Mouse (Mus musculus): Measurements from ENCODE around the gene Acpp. TPM values are rescaled to one million over a fixed set of nuclear protein-coding genes. Genes with fewer than 3 reads are reported as not detected.

The Acpp gene
- polyA plus RNA-seq, 1 experiment from 2014 or later: 0.16 TPM

DNA sequence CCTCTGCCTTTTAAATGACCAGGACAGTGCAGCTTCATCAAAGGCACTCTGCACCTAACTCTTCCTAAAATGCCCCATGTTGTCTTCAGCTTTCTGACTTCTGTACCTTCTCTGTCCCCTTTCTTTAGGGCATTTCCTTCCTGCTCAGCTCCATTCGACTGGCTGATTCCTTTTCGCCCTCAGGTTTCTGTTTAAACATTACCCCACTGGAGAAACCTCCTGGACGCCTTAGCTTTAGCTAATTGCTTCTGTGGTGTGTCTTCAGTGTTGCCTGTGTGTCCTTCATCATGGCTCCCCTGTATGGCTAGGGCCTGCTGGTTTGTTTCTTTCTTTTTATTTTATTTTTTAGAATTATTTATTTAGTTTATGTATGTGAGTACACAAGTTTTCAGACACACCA lies 40.5 kb downstream of the Acpp start:
- H3K4me2 ChIP-seq: no peak overlapping the region
- 66% methylated on average over 3 of the region's 3 CpGs for WGBS
- H3K4me3 ChIP-seq: no peak overlapping the region
- no peak overlapping the region for H3K9ac ChIP-seq
- no peak overlapping the region for H3K27ac ChIP-seq
- no peaks in the 10 kb centered on the region for H3K27me3 ChIP-seq
- no peak for ATAC-seq (ENCODE audit: low FRiP score)
- no peaks in the 10 kb centered on the region for H3K9me3 ChIP-seq
- no peaks in the 10 kb centered on the region for H3K36me3 ChIP-seq
- H3K4me1 ChIP-seq (replicated peaks): no peaks in the 10 kb centered on the region

DNA sequence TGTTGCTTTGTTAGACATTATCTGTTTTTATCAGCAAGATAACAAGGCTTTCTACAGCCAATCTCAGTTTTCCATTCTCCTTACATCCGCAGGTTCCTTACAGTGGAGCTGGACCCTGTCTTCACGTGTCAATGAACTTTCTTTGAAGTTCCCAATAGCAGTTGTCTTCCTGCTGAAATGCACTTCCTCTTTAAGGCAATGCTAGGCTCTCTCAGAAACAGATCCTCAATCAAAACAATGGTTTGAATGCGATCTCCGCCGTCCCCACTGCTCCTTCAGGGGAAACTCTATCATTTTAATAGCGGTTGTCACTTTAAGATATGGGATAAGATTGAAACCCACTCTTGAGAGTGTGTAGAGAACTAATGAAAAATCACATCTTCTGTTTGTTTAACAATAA lies 52.6 kb downstream of the Acpp start:
- Histone ChIP-seq H3K27me3 (no peaks in the 10 kb centered on the region), H3K4me2 (no peak overlapping the region), H3K9me3 (no peaks in the 10 kb centered on the region), H3K9ac (no peak overlapping the region), H3K4me1 (replicated peaks) (no peaks in the 10 kb centered on the region), H3K4me3 (no peak overlapping the region), H3K27ac (no peak overlapping the region), H3K36me3 (no peaks in the 10 kb centered on the region)
- whole genome bisulfite sequencing: 67% methylated on average over 6 of the region's 6 CpGs
- ATAC-seq (ENCODE audit: low FRiP score): no peak

DNA sequence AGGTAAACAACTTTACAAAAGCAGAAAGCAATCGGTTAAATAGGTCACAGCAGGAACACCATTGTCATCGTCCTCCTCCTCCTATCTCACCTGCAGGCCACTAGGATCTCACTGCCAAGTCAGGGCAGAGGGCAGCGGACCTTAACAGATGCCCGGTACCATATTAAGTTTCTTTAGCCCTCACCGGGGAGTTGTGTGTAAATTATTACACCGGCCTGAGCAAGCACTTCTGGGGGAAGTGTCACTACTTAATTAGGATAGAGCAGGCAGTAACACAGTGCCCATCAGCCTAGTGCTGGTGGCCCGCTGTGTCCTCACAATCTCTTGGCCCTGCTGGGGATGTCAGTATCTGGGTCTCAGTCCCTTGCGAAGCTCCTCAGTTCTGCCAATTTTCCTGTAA lies 55.0 kb downstream of the Acpp start:
- H3K27ac ChIP-seq: no peak overlapping the region
- WGBS: 24% methylated on average over 8 of the region's 8 CpGs
- no peak overlapping the region for H3K9ac ChIP-seq
- no peaks in the 10 kb centered on the region for H3K4me1 ChIP-seq (replicated peaks)
- no peaks in the 10 kb centered on the region for H3K36me3 ChIP-seq
- no peaks in the 10 kb centered on the region for H3K9me3 ChIP-seq
- no peak overlapping the region for H3K4me2 ChIP-seq
- no peak for ATAC-seq (ENCODE audit: low FRiP score)
- H3K27me3 ChIP-seq: peaks cover 4% of the 10 kb centered on the region; the same call in 1 of the 2 replicates
- H3K4me3 ChIP-seq: no peak overlapping the region

GRCm38 (mm10) chr9:104281737-104282136 lies 55.8 kb downstream of the Acpp start:
- peaks cover 4% of the 10 kb centered on the region; the same call in 1 of the 2 replicates for H3K27me3 ChIP-seq
- WGBS: 78% methylated on average over 5 of the region's 5 CpGs

DNA sequence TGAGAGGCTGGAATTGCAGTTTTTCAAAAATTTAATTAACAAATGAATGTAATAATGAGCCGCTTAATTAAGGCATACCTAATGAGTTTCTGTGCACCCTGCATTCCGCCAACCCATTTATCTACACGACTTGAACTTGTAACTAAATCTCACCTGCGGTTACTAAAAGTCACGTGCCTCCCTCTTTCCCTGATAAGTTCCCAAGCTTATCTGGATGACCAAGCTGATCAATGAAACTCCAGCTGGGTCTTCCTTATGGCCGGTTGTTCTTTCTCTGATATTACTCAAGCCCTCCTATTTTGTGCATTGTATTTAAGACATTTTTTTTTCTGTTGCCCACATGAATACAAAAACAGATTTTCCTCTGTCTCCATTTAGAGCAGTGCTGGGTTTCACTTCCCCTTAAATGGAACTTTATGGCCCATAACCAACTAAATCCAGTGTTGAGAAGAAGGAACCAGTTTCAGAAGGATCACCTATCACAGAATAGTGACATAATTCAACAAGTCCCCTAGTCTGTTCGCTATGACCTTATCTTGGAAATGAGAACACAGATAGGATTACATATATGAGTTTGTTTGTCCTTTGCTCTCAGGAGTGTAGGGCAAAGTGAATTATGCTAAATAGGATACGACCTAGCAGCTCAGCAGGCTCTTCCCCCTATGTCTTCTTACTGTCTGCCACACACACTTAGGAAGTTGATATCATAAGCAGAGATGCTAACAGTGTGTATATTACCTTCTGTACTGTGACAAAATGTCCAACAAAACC lies 56.6 kb downstream of the Acpp start:
- Histone ChIP-seq H3K9me3 (no peaks in the 10 kb centered on the region), H3K4me1 (replicated peaks) (no peaks in the 10 kb centered on the region), H3K4me2 (no peak overlapping the region), H3K9ac (no peak overlapping the region), H3K4me3 (no peak overlapping the region), H3K27me3 (peaks cover 4% of the 10 kb centered on the region; the same call in 1 of the 2 replicates), H3K36me3 (no peaks in the 10 kb centered on the region), H3K27ac (no peak overlapping the region)
- 80% methylated on average over 8 of the region's 8 CpGs for WGBS
- no peak for ATAC-seq (ENCODE audit: low FRiP score)

More at GRCm38 (mm10) chr9:104281737-104282136, 55.8 kb downstream of the Acpp start:
- H3K36me3 ChIP-seq: no peaks in the 10 kb centered on the region
- H3K4me1 ChIP-seq (replicated peaks): no peaks in the 10 kb centered on the region
- no peak overlapping the region for H3K4me2 ChIP-seq
- no peak overlapping the region for H3K27ac ChIP-seq
- H3K9me3 ChIP-seq: no peaks in the 10 kb centered on the region
- ATAC-seq (ENCODE audit: low FRiP score): no peak
- no peak overlapping the region for H3K9ac ChIP-seq
- H3K4me3 ChIP-seq: no peak overlapping the region

- peak overlapping the region; percentile 39 for H3K4me2 ChIP-seq
- H3K27me3 ChIP-seq: peaks cover 4% of the 10 kb centered on the region; the same call in 1 of the 2 replicates
- H3K9ac ChIP-seq: no peak overlapping the region; the same call in 1 of the 2 replicates
- H3K9me3 ChIP-seq: no peaks in the 10 kb centered on the region
- H3K4me1 ChIP-seq (replicated peaks): no peaks in the 10 kb centered on the region
- peak; percentile 65; the same call in 1 of the 2 replicates for ATAC-seq (ENCODE audit: low FRiP score)
- H3K36me3 ChIP-seq: no peaks in the 10 kb centered on the region
- H3K27ac ChIP-seq: no peak overlapping the region
- 24% methylated on average over 18 of the region's 18 CpGs for WGBS
- peak overlapping the region; percentile 9; the same call in 1 of the 2 replicates for H3K4me3 ChIP-seq
Observed at GRCm38 (mm10) chr9:104277528-104278162, 59.9 kb downstream of the Acpp start.

DNA sequence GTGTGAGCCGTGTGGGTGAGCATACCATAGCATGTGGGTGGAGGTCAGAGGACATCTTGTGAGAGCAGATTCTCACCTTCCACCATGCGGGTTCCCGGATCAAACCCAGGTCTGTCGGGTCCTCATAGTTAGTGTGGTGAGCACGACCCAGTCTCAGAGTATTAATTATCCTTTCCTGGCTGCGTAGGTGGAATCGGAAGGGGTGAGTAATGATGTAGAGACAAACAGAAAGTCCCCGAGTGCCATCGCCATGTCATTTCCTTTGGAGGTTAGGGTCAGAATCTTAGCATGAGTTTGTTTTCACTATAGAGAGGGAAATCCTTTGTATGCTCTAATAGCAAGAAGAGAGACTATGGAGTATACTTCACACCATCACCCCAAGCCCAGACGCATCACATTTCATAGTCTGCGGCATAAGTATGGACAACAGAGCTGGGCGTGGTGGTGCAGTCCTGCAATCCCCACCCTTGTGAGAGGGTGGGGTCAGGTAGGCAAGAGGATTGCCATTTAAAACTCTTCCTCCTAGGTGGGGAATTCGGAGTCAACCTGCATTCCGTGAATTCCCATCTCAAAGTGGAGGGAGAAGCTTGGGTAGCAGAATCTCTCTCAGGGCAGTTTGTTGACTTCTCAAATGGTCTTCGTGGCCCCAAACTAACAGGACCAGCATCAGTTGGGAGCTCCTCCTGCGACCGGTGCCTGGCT lies 62.3 kb downstream of the Acpp start:
- no peak for ATAC-seq (ENCODE audit: low FRiP score)
- 87% methylated on average over 17 of the region's 17 CpGs for WGBS
- Histone ChIP-seq H3K27ac (no peak overlapping the region), H3K4me2 (no peak overlapping the region), H3K27me3 (peaks cover 4% of the 10 kb centered on the region; the same call in 1 of the 2 replicates), H3K9me3 (no peaks in the 10 kb centered on the region), H3K36me3 (no peaks in the 10 kb centered on the region), H3K4me3 (no peak overlapping the region), H3K4me1 (replicated peaks) (no peaks in the 10 kb centered on the region), H3K9ac (no peak overlapping the region)

- H3K36me3 ChIP-seq: no peaks in the 10 kb centered on the region
- no peak overlapping the region for H3K27ac ChIP-seq
- WGBS: 88% methylated on average over 4 of the region's 4 CpGs
- H3K9ac ChIP-seq: no peak overlapping the region
- H3K4me1 ChIP-seq (replicated peaks): no peaks in the 10 kb centered on the region
- H3K27me3 ChIP-seq: no peaks in the 10 kb centered on the region
- no peaks in the 10 kb centered on the region for H3K9me3 ChIP-seq
- no peak overlapping the region for H3K4me3 ChIP-seq
- no peak for ATAC-seq (ENCODE audit: low FRiP score)
- no peak overlapping the region for H3K4me2 ChIP-seq
Observed at GRCm38 (mm10) chr9:104272057-104272456, 65.5 kb downstream of the Acpp start.

DNA sequence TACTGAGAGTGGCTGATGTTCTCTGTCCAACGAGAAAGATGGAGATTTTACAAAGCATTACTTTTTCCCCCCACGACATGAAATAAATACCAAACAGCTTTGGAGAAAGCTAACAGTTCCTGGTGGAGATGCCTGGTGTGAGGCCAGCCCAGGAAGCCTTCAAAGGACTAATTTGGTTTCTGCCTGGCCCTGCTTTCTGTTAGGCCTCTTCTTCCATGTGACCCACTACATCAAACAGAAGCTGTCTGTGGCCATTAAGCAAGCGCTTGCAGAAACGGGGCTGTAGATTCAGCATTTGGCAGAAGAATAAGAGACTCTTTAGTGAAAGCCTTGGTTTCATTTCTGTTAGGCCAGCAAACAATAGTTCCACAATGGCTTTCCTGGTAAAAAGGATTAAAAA lies 65.9 kb downstream of the Acpp start:
- no peak overlapping the region for H3K4me2 ChIP-seq
- no peaks in the 10 kb centered on the region for H3K36me3 ChIP-seq
- no peak for ATAC-seq (ENCODE audit: low FRiP score)
- no peaks in the 10 kb centered on the region for H3K27me3 ChIP-seq
- no peak overlapping the region for H3K27ac ChIP-seq
- no peak overlapping the region for H3K4me3 ChIP-seq
- no peaks in the 10 kb centered on the region for H3K9me3 ChIP-seq
- no peak overlapping the region for H3K9ac ChIP-seq
- no peaks in the 10 kb centered on the region for H3K4me1 ChIP-seq (replicated peaks)
- WGBS: 76% methylated on average over 4 of the region's 4 CpGs

DNA sequence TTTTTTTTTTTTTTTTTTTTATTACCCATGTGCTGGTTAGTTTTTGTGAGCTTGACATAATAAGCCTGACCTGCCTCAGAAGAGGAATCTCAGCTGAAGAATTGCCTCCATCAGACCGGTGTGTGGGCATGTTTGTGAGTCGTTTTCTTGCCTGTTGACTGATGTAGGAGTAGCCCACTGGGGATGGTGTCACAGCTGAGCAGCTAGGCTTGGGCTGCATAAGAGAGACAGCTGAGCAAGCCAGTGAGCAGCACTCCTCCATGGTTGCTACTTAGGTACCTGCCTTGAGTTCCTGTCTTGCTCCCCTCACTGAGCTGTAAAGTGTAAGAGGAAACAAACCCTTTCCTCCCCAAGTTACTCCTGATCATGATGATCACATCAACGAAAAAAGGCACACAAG lies 67.6 kb downstream of the Acpp start:
- no peak overlapping the region for H3K9ac ChIP-seq
- no peaks in the 10 kb centered on the region for H3K4me1 ChIP-seq (replicated peaks)
- no peak for ATAC-seq (ENCODE audit: low FRiP score)
- no peaks in the 10 kb centered on the region for H3K27me3 ChIP-seq
- H3K27ac ChIP-seq: 0 out of 2 replicates have a peak overlapping the region, but pooled peaks have one; percentile 30
- H3K4me2 ChIP-seq: no peak overlapping the region
- WGBS: 84% methylated on average over 3 of the region's 3 CpGs
- H3K4me3 ChIP-seq: no peak overlapping the region
- no peaks in the 10 kb centered on the region for H3K36me3 ChIP-seq
- H3K9me3 ChIP-seq: no peaks in the 10 kb centered on the region

- Histone ChIP-seq H3K9ac (no peak overlapping the region), H3K27ac (peak overlapping the region; percentile 30; the same call in 1 of the 2 replicates), H3K9me3 (no peaks in the 10 kb centered on the region), H3K27me3 (no peaks in the 10 kb centered on the region), H3K4me2 (no peak overlapping the region), H3K4me3 (no peak overlapping the region), H3K4me1 (replicated peaks) (no peaks in the 10 kb centered on the region), H3K36me3 (no peaks in the 10 kb centered on the region)
- ATAC-seq (ENCODE audit: low FRiP score): no peak
- WGBS: 47% methylated on average over 10 of the region's 10 CpGs
Observed at GRCm38 (mm10) chr9:104269349-104269871, 68.1 kb downstream of the Acpp start.

DNA sequence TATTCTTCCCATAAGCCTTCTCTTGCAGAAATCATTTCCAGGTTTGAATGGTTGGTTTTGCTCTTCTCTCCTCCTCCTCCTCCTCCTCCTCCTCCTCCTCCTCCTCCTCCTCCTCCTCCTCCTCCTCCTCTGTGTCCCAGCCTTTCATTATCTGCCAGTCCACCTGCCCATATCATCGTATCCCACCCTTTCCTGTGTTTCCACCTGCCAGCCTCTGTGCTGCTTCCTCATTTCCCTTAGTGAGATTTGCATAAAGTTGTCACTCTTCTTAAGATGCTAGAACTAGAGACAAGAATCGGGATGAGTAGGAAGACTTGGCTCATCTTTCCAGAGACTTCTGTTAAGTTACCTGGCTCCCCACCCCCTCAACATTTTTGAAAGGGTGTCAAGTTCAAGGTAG lies 73.0 kb downstream of the Acpp start:
- H3K4me3 ChIP-seq: no peak overlapping the region
- peaks cover 24% of the 10 kb centered on the region for H3K4me1 ChIP-seq (replicated peaks)
- no peak overlapping the region for H3K4me2 ChIP-seq
- no peak overlapping the region for H3K9ac ChIP-seq
- H3K27me3 ChIP-seq: no peaks in the 10 kb centered on the region
- no peaks in the 10 kb centered on the region for H3K9me3 ChIP-seq
- H3K27ac ChIP-seq: no peak overlapping the region
- H3K36me3 ChIP-seq: no peaks in the 10 kb centered on the region
- WGBS: 94% methylated on average over 2 of the region's 2 CpGs
- ATAC-seq (ENCODE audit: low FRiP score): no peak

All from hindbrain, embryonic 13.5 days (tissue).